Mouse (Mus musculus) thymus, postnatal 4 days (tissue): ENCODE data around the gene Hist1h2ac.
"Not testable (repeated sequence)": the region's sequence is repeated elsewhere in the genome, so short reads cannot be mapped to it uniquely, and the experiment has no call there.

Experiments used
- DNase-seq: peaks from one replicate; pipeline ENCODE4 v3.0.0; 2021

The Hist1h2ac gene

DNA sequence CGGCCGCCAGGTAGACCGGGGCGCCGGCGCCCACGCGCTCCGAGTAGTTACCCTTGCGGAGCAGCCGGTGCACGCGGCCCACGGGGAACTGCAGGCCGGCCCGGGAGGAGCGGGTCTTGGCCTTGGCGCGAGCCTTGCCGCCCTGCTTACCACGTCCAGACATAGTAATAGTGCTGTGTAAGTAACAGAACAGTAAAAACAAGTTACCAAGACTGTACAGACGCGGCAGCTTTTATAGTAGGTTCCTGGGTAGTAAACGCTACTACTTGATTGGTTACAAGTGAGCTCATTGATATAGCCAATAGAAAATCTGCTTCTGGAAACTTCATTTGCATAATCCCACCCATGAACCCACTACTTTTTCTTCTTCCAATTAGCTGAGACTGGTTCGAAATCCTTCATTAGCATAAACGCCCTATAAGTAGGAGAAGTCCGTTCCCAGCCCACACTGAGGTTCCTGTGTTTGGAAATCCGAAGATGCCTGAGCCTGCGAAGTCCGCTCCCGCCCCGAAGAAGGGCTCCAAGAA is at the start of gene Hist1h2ac, which contains the start of gene Hist1h2bc:
Hist1h2ac (minus strand) TSS at position 194 of the 527 bp plus-strand sequence.
Hist1h2bc (plus strand) TSS at position 445 of the 527 bp plus-strand sequence.
- DNase-seq, result peak; percentile 74

DNA sequence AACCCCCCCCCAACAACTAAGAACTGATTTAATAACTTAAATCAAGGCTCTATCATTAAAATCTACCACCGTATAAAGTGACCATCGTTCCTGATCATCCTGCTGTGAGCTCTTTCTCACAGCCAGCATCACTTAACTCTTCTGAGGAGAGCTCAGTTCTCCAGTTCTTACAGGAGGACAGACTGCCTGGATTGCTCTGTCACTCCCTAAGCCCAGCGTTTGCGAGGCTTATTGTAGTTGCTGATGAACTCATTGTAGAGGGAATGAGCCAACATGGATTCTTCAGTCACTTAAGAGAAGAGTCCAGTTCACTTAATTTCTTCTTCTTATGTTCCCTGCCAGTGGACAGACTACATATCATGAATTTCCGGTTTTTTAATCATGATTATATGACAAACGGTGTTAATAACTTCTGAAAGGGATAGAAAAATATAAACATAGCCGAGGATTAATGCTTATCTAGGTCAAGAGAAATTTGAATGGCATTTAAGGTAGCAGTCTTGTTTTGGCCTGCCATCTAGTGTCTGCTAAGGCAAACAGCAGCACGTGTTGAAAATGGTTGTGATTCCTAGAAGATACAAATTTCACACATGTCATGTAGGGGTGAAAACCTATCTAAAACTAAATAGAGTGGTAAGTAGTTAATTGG is 48.5 kb upstream of the Hist1h2ac start:
- DNase-seq, result peak; percentile 45

DNA sequence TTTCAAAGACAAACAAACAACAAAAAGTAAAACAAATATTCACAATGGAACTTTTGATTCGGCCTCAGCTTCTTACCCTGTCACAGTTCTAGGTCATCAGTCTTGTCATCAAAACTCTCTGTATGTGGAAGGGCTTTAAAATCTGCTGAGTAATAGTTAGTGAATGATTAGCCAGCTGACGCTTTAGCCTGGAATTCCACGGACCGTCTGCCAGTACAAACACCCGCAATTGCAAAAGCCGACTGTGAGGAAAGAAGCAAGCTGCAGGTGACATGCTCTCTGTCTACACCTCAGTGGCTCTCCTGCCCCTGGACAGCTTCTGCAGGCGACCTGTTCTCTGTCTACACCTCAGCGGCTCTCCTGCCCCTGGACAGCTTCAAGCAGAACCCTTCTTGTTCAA is 46.7 kb upstream of the Hist1h2ac start:
- DNase-seq, result no peak

DNA sequence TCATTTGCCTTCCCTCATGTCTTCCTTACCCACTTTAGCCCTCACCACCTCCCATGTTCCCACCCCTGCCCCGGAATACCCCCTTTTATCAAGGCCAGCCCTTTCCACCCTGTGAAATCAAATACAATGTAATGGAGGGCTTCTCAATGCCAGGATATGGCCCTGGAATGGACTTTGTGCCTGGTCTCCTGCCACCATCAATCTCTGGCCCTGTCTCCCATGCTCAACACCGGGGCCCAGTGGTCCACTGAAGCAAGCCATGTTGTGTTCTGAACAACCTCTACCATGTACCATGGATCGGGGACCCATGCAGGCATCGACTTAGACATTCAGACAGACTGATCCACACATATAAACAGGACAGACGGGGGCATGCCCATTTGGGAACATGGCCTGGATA is 46.0 kb upstream of the Hist1h2ac start:
- no peak for DNase-seq

DNA sequence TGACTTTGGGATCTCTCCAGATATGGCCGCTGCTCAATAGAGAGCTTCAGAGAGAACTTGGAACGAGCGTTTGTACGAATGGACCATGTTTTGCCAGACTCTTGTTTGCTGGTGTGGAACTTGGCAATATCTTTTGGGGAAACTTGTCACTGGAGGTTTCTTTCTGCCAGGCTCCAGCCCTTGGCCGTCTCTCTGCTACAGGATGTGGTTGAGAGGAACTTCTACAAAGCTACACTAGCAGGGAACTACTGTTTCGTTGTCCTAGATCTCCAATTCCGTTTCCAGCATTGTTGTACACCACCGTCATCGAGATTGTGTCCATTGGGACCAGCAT is 45.4 kb upstream of the Hist1h2ac start:
- peak; percentile 49 for DNase-seq

DNA sequence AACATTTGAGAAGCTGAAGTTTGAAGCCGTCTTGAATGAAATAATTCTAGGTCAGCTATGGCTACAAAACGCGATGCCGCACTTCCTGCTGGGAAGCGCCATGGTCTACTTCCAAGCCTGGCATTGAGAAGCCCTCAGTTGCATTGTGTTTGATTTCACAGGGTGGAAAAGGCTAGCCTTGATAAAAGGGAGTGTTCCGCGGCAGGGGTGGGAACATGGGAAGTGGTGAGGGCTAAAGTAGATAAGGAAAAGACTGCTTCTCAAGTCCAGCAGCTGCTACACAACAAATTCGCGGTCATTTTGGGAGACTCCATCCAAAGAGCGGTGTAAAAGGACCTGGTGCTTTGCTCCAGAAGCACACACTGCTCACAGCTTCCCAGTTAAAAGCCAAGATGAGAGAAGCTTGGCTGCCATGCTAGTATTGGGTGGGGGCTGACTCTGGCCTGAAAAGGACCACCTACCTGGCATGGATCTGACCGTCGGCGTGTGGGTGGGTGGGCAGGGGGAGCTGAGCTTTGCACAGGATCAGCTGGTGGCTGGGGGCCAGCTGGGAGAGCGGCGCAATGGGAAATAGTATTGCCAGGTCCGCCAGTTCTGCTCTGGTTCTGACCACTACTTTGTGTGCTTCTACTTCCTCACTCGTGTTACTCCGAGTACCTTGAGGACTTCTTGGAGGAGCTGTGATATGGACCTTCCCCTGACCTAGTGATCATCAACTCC is 44.9 kb upstream of the Hist1h2ac start:
- DNase-seq, result no peak

DNA sequence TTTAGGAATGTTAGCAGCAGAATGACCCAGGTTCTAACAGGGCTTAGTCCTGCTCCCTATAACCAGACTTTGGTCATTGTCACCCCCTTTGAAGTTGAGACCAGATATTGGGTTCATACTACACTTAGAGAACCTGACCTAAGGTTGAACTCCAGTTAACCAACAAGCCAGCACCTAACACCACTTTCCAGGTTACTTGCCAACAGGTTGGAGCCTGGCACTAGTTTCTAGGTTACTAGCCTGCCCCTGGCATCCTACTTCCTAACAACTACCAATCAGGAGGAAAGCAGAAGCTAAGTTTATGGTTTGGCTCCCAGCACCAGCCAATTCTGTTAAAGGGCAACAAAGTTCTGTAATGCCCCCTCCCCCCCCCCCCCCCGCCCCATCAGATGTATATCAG is 41.5 kb upstream of the Hist1h2ac start:
- DNase-seq, result no peak

DNA sequence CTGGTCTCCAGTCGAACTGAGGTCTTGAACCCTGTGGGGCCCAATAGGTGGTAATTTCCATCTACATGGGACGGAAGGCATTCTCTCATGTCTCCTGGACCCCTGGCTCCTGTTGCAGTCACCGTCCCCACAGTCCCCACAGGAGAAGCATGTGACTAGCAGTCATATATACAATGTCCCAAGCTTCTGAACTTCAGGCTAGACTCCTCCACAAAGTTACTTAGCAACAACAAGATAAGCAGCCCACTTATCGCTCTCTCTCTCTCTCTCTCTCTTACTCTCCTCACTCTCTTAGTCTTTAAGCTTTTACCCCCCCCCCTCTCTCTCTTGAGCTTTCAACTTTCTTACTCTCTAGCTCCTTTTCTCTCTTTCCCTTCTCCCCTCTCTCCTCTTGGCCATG is 40.5 kb upstream of the Hist1h2ac start:
- no peak for DNase-seq

DNA sequence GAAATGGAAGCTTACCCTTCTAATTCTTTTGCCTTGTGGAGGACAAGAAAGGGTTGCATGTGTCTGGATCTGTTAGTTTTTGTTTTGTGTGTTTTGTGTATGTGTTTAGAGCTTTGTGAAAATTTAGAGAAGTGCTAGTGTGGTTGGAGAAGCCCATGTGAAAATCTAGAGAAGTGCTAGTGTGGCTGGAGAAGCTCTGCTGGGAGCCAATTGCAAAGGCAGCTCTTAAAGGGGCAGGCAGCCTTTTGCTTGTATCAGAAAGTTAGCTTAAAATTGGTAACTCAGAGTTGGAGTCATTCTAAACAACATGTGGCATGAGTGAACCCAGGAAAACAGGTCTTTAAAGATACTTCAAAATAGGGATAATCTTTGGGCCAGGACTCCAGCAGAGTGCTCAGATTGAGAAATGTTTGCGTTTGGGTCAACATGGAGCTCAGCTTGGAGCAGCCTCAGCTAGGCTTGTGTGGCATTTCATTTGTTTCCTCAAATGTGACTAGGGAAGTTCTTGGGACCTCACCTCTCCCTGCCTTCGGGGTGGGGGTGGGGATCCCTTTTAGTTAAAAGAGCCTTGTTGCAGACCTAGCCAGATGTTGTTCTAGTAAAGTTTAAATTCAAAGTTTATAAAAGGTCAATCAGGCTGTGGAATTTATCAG is 34.0 kb upstream of the Hist1h2ac start:
- not testable (repeated sequence) for DNase-seq

DNA sequence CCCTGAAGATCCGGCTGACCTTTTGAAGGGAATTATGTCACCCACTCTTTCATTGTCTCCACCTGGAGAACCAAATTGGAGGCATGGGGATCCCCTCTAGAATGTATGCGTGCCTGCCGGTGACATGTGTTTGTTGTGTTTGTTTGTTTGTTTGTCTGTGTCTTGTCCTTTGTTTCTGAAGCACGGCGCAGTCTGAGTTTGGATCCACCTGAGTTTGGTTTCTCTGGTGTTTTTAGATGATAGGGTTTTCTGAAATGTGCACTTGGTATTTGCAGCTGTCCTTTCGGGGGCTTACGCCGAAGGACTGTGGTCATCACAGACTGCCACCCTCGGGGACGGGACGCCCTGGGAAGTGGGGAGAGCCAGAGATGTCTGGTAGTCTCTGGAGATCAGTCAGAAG is 33.4 kb upstream of the Hist1h2ac start:
- no peak for DNase-seq

DNA sequence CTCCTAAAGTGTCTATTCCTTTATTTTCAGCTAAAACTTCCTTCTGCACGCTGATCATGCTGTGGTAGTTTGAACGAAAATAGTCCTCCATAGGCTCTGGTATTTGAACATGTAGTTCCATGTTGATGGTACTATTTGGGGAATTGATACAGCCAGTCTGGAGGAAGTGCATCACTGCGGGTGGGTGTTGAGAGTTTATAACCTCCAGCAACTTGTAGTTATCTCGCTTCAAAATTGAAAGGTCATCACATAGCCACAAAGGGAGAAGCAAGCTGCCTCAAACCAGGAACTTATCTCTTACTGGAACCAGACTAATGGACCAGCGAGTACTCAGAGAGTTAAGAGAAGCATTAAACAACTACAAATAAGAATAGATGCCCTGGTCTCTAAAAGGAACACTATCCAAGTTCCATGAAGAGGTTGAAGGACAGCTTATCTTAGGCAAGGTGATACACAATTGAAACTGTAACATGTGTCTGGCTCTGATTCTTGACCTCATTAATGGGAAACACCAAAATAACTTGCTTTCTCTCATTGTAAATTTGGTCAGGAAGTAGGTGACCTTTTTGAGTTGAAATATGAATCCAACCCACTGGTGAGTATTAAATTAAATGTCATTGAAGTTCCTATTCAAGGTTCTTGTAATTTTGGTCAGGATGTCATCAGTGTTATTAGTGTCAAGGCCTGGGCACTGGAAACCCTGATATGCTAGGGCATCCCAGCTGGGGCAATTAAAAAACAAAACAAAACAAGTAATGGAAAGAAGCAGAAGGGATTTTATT is 32.7 kb upstream of the Hist1h2ac start:
- no peak for DNase-seq

DNA sequence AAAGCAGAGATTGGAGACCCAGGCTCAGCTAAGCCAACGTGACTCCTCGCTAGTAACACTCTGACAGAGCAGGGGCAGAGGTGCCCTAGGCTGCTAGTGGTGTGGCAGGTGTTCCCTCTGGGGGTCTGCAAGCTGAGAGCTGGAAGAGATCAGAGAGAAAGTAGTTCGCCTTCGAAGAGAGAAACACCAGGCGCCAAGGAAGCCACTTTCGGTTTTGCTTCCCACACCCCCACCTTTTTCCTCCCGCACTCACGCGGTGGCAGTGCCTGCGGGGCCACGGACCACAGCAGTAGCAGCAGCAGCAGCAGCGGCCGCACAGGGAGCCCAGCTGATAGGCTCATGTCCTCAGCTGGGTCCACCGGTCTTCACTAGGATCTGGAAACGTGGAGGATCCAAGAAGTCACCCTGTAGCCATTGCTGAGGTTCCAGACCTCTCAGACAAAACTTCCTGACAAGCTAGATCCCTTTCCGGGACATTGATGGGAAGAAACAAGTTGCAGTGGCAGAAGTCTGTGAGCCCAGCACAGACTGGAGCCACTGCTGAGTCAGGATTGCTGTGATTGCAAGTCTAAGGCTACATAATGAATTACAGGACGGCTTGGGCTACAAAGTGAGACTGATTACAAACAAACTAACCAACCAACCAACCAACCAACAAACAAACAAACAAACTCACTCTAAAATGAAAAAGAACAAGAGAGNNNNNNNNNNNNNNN is 26.8 kb upstream of the Hist1h2ac start, which contains the start of gene Hfe:
Hfe (minus strand) TSS at position 481 of the 716 bp plus-strand sequence.
- DNase-seq, result peak; percentile 74

DNA sequence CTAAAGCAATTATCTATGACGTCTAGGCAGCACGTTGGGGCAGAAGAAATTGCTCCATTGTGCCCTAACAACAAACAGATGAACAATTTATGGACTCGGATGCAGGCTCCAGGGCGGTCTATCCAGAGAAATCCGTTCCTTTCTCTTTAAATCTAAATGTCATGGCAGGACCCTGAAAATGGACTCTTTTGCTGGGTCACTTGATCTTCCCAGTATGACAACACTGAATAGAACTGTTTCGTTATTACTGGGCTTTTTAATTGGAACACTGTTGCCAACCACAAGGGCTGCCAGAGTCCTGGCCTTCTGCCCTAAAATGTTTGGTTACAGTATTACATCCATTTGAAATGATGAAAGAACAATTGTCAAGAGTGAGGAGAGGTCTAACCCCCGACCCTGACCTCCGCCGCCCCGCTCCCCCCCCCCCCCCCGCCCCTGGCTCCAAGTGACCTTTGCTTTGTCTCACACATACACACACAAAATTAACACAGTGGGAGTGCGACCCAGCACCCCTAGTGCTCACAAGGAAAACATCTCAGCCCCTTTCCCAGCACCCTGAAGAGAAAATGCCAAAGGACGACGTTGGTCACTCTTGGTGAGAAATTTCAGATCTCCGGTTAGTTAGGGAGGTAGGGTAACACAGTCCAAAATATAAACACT is 26.1 kb upstream of the Hist1h2ac start:
- DNase-seq, result no peak

DNA sequence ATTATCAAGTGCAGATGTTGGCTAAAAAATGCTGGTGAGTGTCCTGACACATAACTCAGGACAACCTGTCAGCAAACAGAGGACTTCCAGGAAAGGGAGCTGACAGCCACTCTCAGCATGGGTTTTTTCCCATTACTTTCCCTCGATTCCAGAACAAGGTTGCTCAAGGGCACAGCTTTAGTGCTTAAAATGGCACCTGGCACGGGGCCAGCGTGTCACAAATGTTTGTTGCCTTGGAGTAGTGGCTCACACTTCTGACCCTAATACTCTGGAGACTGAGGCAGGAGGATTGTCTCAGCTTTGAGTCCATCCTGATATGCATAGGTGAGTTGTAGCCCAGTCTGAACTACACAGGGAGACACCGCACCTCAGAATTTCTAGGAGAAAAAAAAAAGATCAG is 24.9 kb upstream of the Hist1h2ac start:
- no peak for DNase-seq

DNA sequence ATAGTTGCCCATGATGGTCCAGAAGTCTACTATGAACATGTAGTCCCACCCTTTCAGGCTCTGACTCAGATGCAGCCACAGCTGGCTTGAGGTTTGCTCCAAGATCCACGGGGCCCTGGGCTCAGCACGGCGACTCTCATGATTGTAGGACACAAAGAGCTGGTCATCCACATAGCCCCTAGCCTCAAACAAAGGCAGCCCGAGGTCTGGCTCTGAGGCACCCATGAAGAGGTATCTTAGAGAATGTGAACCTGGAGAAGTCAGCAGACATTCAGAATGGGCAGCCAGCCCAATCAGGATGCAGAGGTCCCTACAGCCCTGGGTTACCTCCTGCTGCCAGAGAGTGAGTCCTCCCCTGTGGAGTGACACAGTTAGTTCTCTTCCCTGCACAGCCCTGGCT is 24.3 kb upstream of the Hist1h2ac start:
- DNase-seq, result no peak

DNA sequence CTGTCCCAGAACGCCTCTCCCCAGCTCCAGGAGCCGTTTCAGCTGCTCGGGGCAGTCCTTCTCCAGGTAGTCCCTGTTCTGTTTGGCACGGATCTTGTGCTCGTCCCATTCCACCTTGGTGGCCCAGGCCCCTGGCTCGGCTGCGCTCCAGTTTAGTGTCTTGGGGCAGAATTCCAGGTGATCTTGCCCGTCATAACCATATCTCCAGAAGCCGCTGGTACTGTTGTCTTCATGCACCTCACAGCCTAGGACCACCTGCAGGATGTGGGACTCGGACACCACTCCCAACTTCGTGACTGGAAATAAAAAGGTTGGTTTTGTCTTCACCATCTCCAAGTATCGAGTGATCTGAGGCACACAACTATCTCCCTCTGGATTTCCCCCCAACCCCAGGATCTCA is 23.0 kb upstream of the Hist1h2ac start:
- no peak for DNase-seq

DNA sequence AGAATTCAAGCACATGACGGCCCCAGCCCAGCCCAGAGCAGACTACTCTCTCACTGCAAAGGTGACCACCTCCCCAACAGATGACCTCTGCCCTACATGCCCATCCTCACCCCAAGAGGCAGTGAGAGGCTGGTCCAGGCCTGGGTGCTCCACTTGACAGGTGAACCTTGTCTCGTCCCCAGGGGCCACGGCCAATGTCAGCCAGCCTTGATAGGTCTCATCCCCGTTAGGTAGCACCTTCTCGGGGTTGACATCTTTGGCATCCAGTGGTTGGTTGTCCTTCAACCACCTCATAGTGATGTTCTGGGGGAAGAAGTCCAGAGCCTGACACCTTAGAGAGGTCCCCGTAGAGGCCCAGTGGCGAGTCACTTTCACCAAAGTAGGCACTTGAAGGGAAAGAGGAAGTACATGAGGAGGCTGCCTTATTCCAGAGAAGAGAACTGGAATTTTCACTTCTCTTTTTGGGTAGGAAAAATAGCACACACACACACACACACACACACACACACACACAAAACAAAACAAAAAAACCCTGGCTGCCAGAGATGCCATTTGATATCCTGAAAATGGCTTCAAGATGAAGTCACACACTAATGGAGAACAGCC is 22.1 kb upstream of the Hist1h2ac start:
- DNase-seq, result no peak

DNA sequence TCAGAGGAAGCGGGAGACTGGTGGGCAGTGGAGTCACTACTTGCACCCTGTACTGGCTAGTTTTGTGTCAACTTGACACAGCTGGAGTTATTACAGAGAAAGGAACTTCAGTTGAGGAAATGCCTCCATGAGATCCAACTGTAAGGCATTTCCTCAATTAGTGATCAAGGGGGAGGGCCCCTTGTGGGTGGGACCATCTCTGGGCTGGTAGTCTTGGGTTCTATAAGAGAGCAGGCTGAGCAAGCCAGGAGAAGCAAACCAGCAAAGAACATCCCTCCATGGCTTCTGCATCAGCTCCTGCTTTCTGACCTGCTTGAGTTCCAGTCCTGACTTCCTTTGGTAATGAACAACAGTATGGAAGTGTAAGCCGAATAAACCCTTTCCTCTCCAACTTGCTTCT is 19.1 kb upstream of the Hist1h2ac start:
- DNase-seq, result not testable (repeated sequence)

DNA sequence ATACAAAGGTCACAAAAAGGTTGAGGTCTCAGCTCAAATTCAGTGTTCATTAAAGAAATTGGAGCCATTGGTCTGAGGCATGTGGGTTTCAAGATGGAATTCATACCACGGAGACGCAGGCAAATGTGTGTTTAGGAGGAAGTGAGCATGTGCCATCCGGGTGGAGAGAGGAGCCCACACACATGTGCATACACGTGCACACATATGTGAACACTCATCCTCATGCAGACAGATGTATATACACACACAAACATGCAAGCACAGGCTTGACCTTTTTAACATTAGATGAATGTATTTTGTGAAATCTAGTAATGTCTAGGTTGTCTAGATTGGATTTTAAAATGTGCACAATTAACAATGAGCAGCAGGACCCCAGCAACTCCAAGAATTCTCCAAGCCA is 18.5 kb upstream of the Hist1h2ac start:
- no peak for DNase-seq

DNA sequence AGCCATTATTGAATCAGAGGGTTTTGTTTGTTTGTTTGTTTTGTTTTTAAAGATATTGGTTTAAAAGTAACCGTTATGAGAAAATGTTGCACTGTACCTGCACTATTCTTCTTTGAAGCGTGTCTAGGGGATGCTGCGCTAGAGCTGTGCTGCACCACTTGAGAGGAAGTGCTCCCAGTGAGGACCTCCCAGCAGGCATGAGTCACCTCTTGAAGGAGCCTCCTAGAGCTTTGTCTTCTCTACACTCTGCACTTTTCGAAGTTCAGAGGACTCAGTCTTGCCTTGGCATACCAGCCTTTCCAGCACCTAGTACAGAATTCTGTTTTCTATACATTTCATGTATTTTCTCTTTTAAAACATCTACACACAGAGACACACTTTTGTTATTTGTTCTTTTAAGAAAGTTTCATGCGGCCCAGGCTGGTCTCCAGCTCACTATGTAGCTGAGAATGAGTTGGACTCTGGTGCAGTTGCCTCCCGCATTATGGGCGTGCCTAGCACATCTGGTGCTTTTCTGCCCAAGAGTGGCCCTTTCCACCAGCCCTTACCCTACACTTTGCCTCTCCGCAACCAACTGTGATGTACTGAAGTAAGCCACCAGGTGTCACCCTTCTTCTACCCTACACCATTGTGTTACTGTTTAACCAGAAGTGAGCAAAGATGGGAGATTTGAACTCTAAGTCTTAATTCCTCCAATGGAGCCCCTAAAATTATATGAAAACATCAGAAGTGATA is 17.2 kb upstream of the Hist1h2ac start:
- peak; percentile 77 for DNase-seq

DNA sequence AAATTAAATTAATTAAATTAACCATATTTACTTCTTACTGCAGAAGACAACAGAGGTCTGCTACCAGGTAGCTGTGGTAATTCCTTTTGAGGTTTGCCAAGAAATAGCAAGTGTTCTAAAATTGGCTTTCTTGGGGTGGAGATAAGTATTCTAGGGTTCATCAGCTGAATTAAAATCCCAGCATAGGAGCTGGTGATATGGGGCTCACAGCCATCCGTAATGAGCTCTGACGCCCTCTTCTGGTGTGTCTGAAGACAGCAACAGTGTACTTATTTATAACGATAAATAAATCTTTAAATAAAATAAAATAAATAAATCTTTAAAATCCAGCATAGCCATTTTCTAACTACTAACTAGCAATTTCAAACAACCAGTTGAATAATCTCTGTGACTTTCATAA is 16.0 kb upstream of the Hist1h2ac start:
- DNase-seq, result no peak
